Mouse (Mus musculus): ENCODE data around the gene Dtnb.

- no peak for TF ChIP-seq CTCF (IDR thresholded peaks at IDR 0.05; ENCODE audit: low read depth, low read length)
- no peak for TF ChIP-seq POLR2A (IDR thresholded peaks at IDR 0.05; ENCODE audit: borderline replicate concordance, low read depth, low read length)
Measured at GRCm38 (mm10) chr12:3792248-3792647, 220.1 kb downstream of the Dtnb start.

Measured in bone marrow macrophage, adult 2 months (primary cell).